Mouse (Mus musculus): ENCODE data around the gene Pde4b. TPM values are rescaled to one million over a fixed set of nuclear protein-coding genes. Genes with fewer than 3 reads are reported as not detected.

Pde4b gene
- polyA plus RNA-seq, 1 experiment, result 4.9 TPM

Other genes starting within 250 kb of the Pde4b start
- gene B020004J07Rik, start 243.5 kb upstream of the Pde4b start, polyA plus RNA-seq (2012; ENCODE audit: insufficient read depth, insufficient read length, missing spikeins), result not detected in 2 replicates
- not detected in 2 replicates for gene C130073F10Rik, start 193.8 kb upstream of the Pde4b start, polyA plus RNA-seq (2012; ENCODE audit: insufficient read depth, insufficient read length, missing spikeins)
- not detected in 2 replicates for gene Gm12800, start 178.4 kb upstream of the Pde4b start, polyA plus RNA-seq (2012; ENCODE audit: insufficient read depth, insufficient read length, missing spikeins)
- not detected in 2 replicates for gene Gm12794, start 147.1 kb upstream of the Pde4b start, polyA plus RNA-seq (2012; ENCODE audit: insufficient read depth, insufficient read length, missing spikeins)
- not detected in 2 replicates for gene Gm12790, start 106.5 kb upstream of the Pde4b start, polyA plus RNA-seq (2012; ENCODE audit: insufficient read depth, insufficient read length, missing spikeins)
- gene Gm12789, start 100.9 kb upstream of the Pde4b start, polyA plus RNA-seq (2012; ENCODE audit: insufficient read depth, insufficient read length, missing spikeins), result not detected in 2 replicates